ENCODE assay signal across 9 mouse cellular contexts in the genomic region with DNA sequence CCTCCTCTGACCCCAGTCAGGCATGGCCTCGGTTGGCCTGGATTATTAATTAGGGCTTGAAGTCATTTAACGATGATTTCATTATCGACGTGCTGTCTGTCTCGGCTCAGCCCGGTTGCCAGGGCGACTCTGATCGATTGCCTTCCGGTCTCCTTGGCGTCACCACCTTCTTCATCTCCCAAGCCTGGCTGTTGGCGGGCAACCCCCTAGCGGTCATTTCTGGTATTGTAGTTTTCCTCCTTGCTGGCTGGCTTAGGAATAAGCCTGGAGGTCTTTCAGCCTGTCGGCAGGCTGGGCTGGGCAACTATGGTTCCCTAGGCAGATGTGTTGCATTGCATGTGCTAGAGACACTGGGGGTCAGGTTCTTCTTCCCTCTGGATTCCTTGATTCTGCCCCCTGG. TPM values are rescaled to one million over a fixed set of nuclear protein-coding genes. Genes with fewer than 3 reads are reported as not detected.
DNase-seq lines count a peak whose midpoint lies in the region; ATAC-seq and TF ChIP-seq lines count a peak whose summit lies in the region.
"Had no signal": no experiment of that assay in that cellular context is flagged by ENCODE, and none has a peak within 500 bp of the region (broad histone marks: within the 10 kb centered on the region; RNA-seq: fewer than 3 reads in every experiment).

No protein-coding gene starts in this region.

- H3K9ac ChIP-seq in lung, postnatal 0 days (replicated peaks; ENCODE audit: low read depth) = no peak overlapping the region
- H3K9ac ChIP-seq: heart, embryonic 15.5 days had no signal

- H3K27me3 ChIP-seq in lung, postnatal 0 days (replicated peaks; ENCODE audit: insufficient read depth, low read length) = peaks cover 21% of the 10 kb centered on the region

- no peaks in the 10 kb centered on the region for H3K36me3 ChIP-seq in lung, postnatal 0 days (ENCODE audit: insufficient read depth, low read length)
- H3K36me3 ChIP-seq: heart, embryonic 15.5 days had no signal

- TF ChIP-seq EP300 in lung, postnatal 0 days (IDR thresholded peaks at IDR 0.05) = no peak

- TF ChIP-seq CTCF in lung, postnatal 0 days (IDR thresholded peaks at IDR 0.05) = peak; percentile 78

- H3K4me2 ChIP-seq in lung, postnatal 0 days (replicated peaks; ENCODE audit: low read depth, low read length) = no peak overlapping the region
- H3K4me2 ChIP-seq: heart, embryonic 15.5 days had no signal

- no peaks in the 10 kb centered on the region for H3K9me3 ChIP-seq in lung, postnatal 0 days (ENCODE audit: low read length)
- H3K9me3 ChIP-seq: heart, embryonic 15.5 days had no signal

- H3K4me1 ChIP-seq in lung, postnatal 0 days (ENCODE audit: insufficient read depth, low read depth, low read length) = no peaks in the 10 kb centered on the region

- peak; percentile 43 for ATAC-seq in activated CD4-positive, CD25-positive, alpha-beta regulatory T cell, adult 4 months
- ATAC-seq in lung, postnatal 0 days = no peak

- no peak overlapping the region for H3K27ac ChIP-seq in lung, postnatal 0 days (ENCODE audit: low read length)
- H3K27ac ChIP-seq: heart, embryonic 15.5 days had no signal

- H3K4me3 ChIP-seq in lung, postnatal 0 days (ENCODE audit: low read depth, low read length) = no peak overlapping the region
- H3K4me3 ChIP-seq: heart, embryonic 15.5 days had no signal

- 5% methylated on average over 13 of the region's 13 CpGs for WGBS in lung, postnatal 0 days

- peak; percentile 52 for DNase-seq in ovary, postnatal 14 days (ENCODE audit: low spot score)
- no peak for DNase-seq in ovary, adult 18-20 months (ENCODE audit: low spot score)
- peak; percentile 76 for DNase-seq in embryo, embryonic 11.5 days (ENCODE audit: low read depth, low spot score)
- peak; percentile 79 for DNase-seq in induced T-regulatory cell, adult 2 months (ENCODE audit: low read depth)
- peak; percentile 43 for DNase-seq in lung, postnatal 0 days (ENCODE audit: low spot score)
- peak; percentile 96 for DNase-seq in retina, embryonic 14.5 days (ENCODE audit: low spot score)
- no peak for DNase-seq in frontal cortex, postnatal 25 days (ENCODE audit: low spot score in 2 of 2)

RNA-seq across cellular contexts. Expression of a gene that starts 31.2 kb away (rescaled TPM):
- polyA plus RNA-seq in activated CD4-positive, CD25-positive, alpha-beta regulatory T cell, adult 4 months (2017; shearing (Covaris generic)) = 10 to 100 TPM; 26.1 to 39.2 TPM
- 92.3 and 99.4 TPM in 2 replicates for polyA plus RNA-seq in lung, postnatal 0 days (2015; fragmentation: Nextera tagmentation; extraction: Ambion mirVana)

Comparison
In these comparisons a context has a peak if more than half of its experiments do, and no peak if none do; other contexts are left out.
1. DNase-seq: peak in ovary, postnatal 14 days (single experiment), embryo, embryonic 11.5 days (single experiment), induced T-regulatory cell, adult 2 months (single experiment), lung, postnatal 0 days (single experiment) and retina, embryonic 14.5 days (single experiment); none in ovary, adult 18-20 months (single experiment) and frontal cortex, postnatal 25 days (0 of 2).